Mouse (Mus musculus): ENCODE measurements around the gene Chpf.

Gene Chpf

DNA sequence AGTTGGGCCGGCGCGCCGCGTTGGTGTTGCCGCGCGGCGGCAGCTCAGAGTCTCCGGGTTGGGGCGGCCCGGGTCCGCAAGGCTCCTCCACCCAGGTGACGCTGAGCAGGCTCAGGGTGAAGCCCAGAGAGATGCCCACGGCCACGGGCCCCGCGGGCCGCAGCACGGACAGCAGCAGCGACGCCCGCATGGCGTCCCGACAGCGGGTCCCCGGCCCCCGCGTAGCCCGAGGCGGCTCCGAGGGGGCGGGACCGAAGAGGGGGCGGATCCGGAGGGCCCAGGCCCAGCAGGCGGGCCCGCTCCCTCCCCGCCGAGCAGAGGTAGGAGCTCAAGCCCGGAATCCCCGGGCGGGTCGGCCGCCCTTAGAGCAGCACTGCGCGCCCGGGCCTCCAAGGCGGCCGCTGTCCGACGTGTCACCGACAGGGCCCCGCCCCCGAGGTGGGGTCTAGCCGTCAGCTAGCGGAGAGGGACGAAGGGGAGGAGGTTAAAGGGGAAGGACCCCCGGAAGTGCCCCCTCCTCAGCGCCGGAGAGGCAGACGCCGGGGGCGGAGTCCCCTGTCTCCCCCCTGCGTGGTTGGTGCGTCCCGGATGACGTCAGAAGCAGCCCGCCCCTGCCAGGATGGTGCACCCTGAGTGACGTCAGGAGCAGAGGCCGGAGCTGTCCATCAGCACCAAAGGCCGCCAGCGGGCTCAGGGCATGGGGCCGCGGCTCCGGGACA is at the start of gene Chpf, which contains the start of gene Tmem198:
Chpf (minus strand) TSS at position 392 of the 719 bp plus-strand sequence.
Tmem198 (plus strand) TSS at position 617 of the 719 bp plus-strand sequence.
- ATAC-seq (ENCODE audit: insufficient number of reproducible peaks, low FRiP score, low TSS enrichment): peak; percentile 50

DNA sequence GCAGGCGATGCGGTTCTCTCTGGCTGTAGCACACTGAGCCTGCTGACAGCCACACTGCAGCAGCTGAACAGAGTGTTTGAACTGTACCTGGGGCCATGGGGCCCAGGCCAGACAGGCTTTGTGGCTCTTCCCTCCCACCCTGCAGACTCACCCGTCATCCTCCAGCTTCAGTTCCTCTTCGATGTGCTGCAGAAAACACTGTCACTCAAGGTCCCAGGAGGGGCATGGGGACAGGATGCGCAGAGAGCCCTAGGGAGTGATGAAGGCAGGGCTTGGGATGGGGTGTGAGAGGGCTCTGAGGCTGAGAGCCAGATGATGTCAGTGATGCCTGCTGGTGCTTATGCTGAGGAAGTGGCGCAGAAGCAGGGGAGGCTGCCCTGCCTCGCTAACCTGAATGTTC is 45.6 kb upstream of the Chpf start:
- ATAC-seq (ENCODE audit: insufficient number of reproducible peaks, low FRiP score, low TSS enrichment): no peak

DNA sequence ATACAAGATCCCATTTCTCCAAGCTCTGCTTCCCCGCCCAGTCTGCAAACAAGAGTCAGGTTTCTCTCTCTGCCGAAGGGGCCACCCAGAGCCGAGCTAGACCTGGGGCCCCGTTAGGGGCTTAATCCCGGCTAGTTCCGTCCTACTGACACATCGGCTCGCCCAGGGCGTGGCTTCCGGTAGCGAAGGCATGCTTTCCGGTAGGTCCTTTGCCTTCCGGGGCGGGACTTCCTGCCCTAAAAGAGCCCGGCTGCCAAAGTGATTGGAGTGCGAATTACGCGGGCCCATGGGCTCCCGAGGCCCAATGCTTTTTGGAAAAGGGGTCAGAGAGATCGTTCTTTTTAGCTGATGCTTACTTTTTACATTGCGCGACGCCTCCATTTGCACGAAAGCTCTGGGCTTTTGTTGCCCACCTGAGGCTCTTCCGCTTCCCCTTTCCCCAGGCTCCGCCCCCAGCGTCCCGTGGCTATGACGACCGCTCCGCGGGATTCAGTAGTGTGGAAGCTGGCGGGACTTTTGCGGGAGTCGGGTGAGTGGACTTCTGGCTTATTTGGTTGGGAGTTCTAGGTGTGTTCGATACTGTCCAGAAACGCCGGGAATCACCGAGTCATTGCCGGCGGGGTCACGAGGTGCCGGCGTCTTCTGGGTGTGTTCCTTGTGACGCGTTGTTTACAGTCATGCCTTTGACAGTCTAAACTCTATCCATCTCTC is 42.4 kb upstream of the Chpf start, which contains the start of gene Stk11ip:
Stk11ip (plus strand) TSS at position 209 of the 711 bp plus-strand sequence.
- ATAC-seq (ENCODE audit: insufficient number of reproducible peaks, low FRiP score, low TSS enrichment): peak; percentile 98

DNA sequence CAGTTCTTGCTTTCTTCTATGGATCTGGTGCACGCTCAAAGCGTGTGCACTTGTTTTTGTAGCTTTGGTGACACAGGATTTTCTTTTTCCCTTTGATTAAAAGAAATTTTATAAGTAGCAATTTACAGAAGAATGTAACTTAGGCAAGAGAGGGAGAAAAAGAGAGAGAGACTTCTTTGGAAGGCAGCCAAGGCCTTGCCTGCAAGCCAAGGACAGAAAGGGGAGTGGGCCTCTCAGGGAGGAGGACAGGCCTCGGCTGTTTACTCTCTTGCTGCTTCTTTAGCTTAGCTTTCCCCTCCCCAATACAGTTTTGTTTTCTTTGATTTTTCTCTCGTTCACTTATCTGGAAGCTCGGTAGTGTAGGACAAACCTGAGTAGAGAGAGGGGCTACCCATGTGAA is 40.5 kb upstream of the Chpf start:
- ATAC-seq (ENCODE audit: insufficient number of reproducible peaks, low FRiP score, low TSS enrichment): no peak

DNA sequence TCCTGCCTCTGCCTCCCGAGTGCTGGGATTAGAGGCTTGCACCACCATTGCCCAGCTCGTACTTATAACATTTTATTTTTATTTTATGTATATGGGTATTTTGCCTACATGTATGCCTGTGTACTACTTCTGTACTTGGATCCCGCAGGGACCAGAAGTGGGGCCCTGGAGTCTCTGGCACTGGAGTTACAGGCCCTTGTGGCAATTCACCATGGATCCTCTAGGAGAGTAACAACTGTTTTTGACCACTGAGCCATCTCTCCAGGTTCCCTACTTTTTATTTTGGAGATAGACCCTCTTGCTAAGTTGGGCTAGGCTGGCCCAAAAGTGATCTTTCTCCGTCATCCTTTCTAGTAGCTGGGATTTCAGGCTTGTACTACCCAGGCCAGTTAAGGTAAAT is 39.3 kb upstream of the Chpf start:
- ATAC-seq (ENCODE audit: insufficient number of reproducible peaks, low FRiP score, low TSS enrichment): no peak

DNA sequence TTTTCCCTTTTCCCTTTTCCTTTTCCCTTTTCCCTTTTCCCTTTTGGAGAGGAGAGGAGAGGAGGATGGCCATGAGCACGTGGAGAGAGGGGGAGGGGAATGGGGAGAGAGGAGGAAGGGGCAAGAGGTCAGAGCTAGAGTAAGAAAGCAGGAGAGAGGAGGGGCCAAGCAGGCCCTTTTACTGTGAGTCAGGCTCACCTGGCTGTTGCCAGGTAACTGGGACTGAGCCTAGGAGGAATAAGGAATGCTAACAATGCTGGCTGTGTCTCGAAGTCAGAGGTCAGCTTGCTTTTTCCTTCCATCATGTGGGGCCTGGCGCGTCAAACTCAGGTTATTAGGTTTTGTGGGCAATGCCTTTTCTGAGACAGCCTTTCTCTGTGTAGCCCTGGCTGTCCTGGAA is 38.9 kb upstream of the Chpf start:
- no peak for ATAC-seq (ENCODE audit: insufficient number of reproducible peaks, low FRiP score, low TSS enrichment)

DNA sequence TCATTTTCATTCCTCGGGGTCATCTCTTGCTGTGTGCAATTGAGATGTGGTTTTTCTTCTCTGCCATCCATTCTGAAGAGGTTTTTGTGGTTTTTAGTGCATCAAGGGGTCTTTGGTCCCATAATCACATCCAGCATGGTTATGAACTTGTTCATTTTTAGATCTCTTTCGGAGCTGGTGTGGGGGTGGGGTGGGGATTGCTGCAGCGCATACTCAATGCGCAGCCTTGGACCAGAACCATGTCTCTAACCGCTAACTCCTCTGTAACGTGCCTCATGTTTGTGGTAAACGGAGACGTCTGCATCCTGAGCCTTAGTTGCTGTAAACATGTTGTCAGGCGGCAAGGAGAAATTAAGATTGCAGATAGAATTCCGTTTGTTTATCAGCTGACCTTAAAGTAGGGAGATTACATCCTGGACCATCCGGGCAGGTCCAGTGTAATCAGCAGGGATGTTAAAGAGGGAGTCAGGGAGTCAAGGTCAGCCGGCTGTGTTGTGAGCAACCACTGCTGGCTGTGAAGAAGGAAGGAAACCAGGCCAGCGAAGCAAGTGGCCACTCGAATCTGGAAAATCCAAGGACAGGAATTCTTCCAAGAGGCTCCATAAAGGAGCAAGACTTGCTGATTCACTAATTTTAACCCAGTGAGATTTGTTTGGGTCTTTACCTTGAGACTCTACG is 37.7 kb upstream of the Chpf start:
- no peak for ATAC-seq (ENCODE audit: insufficient number of reproducible peaks, low FRiP score, low TSS enrichment)

DNA sequence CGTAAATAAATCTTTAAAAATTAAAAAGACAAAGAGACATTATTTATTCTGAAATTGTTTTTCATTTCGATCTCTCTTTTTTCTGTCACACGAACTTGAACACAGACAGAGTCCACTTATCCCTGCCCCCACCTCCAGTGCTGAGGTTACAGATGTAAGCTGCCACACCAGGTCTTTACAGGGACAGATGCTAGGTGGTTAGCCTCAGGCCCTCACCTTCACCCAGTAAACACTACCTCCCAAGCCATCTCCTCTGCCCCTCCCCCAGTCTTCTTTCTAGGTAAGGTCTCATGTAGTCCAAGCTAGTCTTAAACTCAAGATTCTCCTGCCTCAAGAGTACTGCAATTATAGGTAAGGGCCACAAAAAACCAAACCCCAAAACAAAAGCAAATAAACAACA is 33.4 kb upstream of the Chpf start:
- ATAC-seq (ENCODE audit: insufficient number of reproducible peaks, low FRiP score, low TSS enrichment): no peak

DNA sequence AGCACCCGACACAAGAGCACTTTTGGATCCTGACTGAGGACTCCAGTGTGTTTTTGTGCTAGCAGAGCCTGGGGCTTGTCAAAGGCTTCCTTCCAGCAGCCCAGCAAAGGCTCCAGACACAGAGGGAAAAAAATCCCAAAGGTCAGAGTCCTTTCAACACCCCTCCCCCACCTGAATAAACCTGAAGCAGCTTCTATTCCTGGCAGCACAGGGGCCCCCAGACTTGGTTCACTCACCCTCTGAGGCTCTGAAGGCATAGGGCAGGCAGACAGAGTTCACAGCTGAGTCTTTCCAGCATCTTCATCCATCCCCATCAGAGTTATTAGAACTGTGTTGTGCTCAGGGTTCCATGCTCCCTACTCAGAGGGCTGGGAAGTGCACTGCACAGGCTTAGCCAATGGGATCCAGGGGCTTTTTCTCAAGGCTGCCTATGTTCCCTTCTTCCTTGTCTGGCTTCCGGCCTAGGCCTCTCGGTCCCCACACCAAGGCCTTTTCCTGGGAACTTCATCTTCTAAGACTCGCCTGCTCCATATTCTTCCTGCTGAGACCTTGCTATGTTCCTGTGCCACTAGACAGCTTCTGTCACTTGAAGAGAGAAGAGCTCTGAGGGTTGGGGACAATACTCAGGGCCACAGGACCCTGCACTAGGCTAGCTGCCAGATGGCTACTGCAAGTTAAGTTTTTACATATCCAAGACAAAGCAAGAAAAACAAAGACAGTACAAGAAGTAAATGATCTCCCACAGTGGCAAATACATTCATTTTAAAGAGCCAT is 32.5 kb upstream of the Chpf start:
- no peak for ATAC-seq (ENCODE audit: insufficient number of reproducible peaks, low FRiP score, low TSS enrichment)

DNA sequence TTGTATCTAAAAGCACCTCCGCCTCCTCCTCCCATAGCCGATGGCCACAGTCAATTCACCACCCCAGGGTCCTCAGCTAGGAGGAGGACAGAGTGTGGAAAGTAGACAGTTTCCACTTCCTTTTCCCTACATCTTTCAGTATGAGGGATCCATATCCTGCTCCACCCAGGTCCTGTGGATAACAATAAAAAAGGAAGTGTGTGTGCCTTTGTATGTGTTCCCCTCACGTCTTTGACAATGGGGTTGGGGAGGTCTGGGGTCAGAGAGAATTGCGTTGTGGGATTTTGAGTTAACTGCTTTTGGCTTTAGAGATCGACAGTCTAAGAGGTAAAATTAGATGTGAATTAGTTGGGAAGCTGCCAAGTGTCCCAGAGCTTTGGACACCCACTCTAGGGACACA is 31.0 kb upstream of the Chpf start:
- no peak for ATAC-seq (ENCODE audit: insufficient number of reproducible peaks, low FRiP score, low TSS enrichment)

DNA sequence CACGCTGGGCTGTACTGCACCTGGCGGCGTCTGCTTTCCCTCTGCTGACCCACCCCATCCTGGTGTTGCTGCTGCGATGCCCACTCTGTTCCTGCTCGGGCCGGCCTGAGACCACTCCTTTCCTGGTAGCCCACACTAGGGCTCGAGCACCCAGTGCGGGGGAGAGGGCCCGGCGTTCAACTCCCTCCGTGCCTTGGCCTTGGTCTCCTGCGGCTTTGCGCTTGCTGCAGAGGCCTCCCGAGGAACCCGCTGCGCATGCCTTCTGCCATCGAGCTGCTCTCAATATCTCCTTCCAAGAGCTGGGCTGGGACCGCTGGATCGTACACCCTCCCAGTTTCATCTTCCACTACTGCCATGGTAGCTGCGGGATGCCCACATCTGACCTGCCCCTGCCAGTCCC is 30.5 kb upstream of the Chpf start:
- no peak for ATAC-seq (ENCODE audit: insufficient number of reproducible peaks, low FRiP score, low TSS enrichment)

DNA sequence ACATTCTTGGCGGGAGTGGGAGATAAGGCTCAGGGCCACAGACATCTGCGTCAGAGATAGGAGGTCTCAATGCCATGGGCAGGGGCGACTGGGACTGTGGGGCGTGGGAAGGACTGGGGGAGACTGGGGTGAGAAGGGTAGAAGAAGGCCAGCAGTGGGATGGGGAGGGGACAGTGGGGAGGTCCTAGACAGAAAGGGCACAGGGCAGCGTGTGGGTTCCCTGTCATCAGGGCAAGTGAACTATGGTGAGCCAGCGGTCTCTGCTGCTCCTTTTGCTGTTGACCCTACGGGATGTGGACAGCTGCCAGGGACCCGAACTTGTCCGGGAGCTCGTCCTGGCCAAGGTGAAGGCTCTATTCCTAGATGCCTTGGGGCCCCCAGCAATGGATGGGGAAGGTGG is 27.9 kb upstream of the Chpf start, which contains the start of gene Inha:
Inha (plus strand) TSS at position 72 of the 400 bp plus-strand sequence.
- ATAC-seq (ENCODE audit: insufficient number of reproducible peaks, low FRiP score, low TSS enrichment): no peak

DNA sequence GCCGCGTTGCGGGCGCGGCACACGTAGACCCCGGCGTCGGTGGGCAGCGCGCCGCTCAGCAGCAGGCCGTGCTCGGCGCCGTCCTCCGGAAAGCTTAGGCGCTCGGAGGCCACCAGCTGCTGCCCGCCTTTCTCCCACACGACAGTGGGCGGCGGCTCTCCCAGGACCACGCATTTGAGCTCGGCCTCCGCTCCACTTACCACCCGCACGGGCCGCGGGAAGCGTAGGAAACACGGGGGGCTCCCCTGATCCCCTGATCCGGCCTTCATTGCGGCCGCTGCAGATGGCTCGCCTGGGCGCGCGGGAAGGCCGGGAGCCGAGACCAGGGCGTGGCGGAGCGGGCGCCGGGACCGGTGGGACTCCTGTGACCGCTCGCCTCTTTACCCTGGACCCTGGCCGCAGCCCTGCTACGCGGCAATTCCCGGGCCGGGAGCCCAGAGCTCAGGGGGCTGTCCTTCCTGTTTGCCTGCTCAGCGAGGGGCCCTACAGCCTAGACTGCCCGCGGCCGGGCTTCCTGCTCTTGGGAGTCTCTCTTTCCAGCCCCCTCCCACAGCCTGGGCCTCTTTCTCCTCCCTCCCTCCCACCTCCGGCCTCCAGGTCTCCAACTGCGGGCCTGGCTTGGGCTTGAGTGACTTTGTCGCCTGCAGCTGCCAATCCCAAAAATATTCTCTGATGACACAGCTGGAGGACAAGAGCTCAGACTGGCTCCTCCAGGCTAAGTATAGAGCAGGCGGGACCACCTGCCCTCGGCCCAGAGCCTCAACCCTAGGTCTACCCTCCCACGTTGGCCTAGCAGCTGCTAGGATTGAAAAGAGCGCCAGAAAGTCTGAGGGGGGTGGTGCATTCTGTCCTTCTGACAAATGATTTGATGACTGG is 27.1 kb upstream of the Chpf start, which contains the start of gene Obsl1:
Obsl1 (minus strand) TSS at position 497 of the 876 bp plus-strand sequence.
- ATAC-seq (ENCODE audit: insufficient number of reproducible peaks, low FRiP score, low TSS enrichment): peak; percentile 28; the same call in 1 of the 2 replicates

DNA sequence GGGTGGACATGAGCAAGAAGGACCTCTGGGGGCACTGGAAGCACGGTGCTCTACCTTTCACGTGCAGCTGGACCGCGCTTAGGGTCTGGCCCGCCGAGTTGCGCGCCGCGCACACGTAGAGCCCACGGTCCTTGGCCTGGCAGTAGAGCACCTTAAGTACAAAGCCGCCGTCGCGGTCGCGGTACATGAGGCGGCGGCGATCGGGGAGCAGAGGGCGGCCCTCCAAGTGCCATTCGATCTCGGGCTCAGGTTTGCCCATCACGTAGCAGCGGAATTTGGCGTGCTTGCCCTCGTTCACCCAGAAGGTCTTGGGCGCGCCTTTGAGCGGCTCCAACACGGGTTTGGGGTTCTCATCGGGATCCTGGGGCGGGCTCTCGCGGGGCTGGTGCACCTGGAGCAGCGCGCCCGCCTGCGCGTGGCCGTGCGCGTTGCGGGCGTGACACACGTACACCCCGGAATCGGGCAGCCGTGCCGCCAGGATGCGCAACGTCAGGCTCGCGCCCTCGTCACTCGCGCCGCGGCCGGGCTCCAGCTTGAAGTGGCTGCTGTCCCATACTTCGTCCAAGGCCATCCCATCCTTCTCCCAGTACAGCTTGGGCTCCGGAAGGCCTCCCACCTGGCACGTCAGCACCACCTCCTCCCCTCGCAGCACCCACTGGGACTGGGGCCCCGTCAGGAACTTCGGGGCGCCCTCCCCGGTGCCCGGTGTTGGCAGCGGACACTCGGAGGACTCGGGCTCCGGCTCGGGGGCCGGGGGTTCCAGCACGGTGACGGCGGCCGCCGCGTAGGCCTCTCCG is 26.2 kb upstream of the Chpf start:
- peak; percentile 79 for ATAC-seq (ENCODE audit: insufficient number of reproducible peaks, low FRiP score, low TSS enrichment)

DNA sequence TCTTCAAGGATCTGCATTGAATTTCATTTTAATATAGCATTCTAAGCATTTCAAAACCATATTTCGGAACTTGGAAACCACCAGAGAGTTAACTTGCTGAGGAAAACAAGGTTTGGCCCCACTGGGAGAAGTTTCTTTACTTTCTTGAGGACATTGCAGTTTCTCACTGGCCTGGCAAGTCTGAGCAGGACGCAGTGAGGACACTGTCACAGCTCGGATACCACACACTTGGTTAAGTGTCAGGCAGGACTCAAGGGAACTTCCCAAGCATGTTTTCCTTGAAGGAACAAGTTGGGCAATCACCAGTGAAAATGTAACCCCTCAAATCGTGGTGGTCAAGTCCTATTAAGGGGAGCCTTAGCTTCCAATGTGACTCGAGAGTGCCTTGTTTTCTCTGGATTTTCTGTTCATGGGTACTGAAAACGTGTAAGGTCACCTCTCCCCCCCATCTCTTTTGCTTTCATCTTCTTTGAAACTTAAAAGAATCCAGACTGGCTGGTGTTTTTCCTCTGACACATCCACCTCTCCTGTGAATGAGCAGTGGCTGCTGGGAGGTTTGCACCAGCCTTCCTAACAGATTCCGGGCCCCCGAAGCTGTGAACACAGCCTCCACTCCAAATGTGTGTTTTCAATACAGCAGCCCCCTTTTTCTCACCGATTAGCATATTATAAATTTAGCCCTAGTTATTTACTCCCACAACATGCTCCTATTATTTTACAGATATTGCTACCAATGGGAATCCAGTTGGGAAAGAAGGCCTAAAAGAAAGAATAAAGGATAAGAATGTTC is 25.3 kb upstream of the Chpf start:
- no peak for ATAC-seq (ENCODE audit: insufficient number of reproducible peaks, low FRiP score, low TSS enrichment)

DNA sequence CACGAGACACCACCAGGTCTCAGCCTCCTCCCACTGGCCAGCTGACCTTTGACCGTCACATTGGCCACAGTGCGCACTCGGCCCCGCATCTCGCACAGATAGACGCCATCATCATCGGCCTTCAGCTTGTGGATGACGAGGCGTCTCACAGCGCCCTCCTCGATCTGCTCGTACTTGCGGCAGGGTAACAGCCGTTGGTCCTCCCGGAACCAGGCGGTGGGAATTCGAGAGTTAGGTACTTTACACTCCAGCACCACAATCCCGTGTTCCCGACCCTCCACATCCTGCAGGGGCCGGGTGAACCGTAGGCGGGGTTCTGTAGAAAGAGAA is 24.5 kb upstream of the Chpf start:
- ATAC-seq (ENCODE audit: insufficient number of reproducible peaks, low FRiP score, low TSS enrichment): no peak

DNA sequence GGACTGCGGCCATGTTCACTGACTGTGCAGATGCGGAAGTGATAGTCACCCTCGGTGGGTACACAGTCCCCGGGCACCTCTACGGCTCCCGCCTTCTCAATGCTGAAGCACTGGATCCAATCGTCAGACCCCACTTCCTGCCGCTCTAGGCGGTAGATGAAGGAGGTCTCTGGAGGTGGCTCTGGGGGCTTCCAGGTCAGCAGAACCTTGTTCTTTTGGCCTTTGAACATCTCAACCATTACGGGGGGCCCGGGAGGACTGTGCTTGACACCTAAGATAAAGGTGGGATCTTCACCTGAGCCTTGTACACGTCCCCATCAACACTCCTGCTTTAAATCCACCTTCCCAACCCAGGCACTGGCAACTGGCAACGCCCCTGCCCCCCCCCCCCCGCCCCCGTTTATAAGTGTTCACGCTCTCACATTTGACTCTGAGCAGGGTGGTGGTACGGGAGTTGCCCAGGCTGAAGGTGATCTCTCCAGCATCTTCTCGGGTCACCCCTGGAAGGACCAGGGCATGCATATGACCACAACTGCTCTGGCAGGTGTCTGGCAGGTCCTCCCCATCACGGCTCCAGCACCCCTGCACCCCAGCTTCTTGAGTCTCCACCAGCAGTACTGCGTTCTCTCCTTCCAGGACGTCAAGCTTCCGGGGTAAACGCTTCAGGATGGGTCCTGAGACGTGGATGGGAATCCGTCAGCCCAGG is 24.0 kb upstream of the Chpf start:
- ATAC-seq (ENCODE audit: insufficient number of reproducible peaks, low FRiP score, low TSS enrichment): no peak
